In genomic region chr9:21924099-21924493, GRCm38 (mm10) we compare ENCODE assay signal across 8 mouse cellular contexts. TPM values are rescaled to one million over a fixed set of nuclear protein-coding genes. Genes with fewer than 3 reads are reported as not detected.
DNase-seq lines count a peak whose midpoint lies in the region; TF ChIP-seq lines count a peak whose summit lies in the region.

No protein-coding gene starts in this region.

- no peak for TF ChIP-seq CTCF in C2C12 (IDR thresholded peaks at IDR 0.05; ENCODE audit: control insufficient read depth, insufficient read depth, insufficient read length)

- no peak overlapping the region for H3K4me3 ChIP-seq in C2C12 (ENCODE audit: insufficient read depth, poor library complexity, severe bottlenecking)

- peaks cover 2% of the 10 kb centered on the region for H3K79me3 ChIP-seq in C2C12 (ENCODE audit: low read depth)

- H3K79me2 ChIP-seq in C2C12 (ENCODE audit: control insufficient read depth, insufficient read depth) = peaks cover 16% of the 10 kb centered on the region

- no peaks in the 10 kb centered on the region for H3K36me3 ChIP-seq in C2C12 (ENCODE audit: control insufficient read depth, insufficient read depth)

- H3ac ChIP-seq in C2C12 (ENCODE audit: control insufficient read depth, insufficient read length, low read depth) = no peak overlapping the region

- DNase-seq in adrenal gland, adult 2 months = peak; percentile 99
- peak; percentile 81 for DNase-seq in gastrocnemius, postnatal 10 days
- DNase-seq in kidney, adult 8-10 months = peak; percentile 88 to 90
- peak; percentile 96 for DNase-seq in lung, postnatal 14 days
- DNase-seq in testis, postnatal 10 days (ENCODE audit: low spot score) = peak; percentile 89
- DNase-seq in right cerebral cortex, adult 18-20 months = no peak
- no peak for DNase-seq in frontal cortex, postnatal 14 days (ENCODE audit: low spot score in 2 of 2)

- H3K27me3 ChIP-seq in C2C12 (ENCODE audit: control insufficient read depth, insufficient read depth, insufficient read length) = no peaks in the 10 kb centered on the region

TF ChIP-seq in C2C12, 6 proteins besides CTCF, POLR2A, EP300 and RAD21:
- TF ChIP-seq MAX (IDR thresholded peaks at IDR 0.05) = no peak
- peak; percentile 72 for TF ChIP-seq CEBPB (IDR thresholded peaks at IDR 0.05; ENCODE audit: low read depth)
- TF ChIP-seq FOSL1 (IDR thresholded peaks at IDR 0.05; ENCODE audit: insufficient read depth, low read length, poor library complexity, severe bottlenecking) = peak; percentile 9

RNA-seq across cellular contexts. Expression of gene Ccdc159, which starts 3.2 kb away (rescaled TPM):
- polyA plus RNA-seq in C2C12 (2012; fragmentation: generic; extraction: Trizol) = 1.1 TPM
- total RNA-seq in adrenal gland, adult 2 months (2021) = 10 to 100 TPM in 1 of 2 experiments, 1 to 10 TPM in 1; 9.4 to 10.5 TPM
- 17.3 and 24.5 TPM in 2 replicates for polyA plus RNA-seq in adrenal gland, adult 2 months (2012; rRNA removed)
- total RNA-seq in gastrocnemius, postnatal 10 days (2021) = under 1 TPM; 0.45 to 0.97 TPM

RNA-seq across cellular contexts. Expression of gene Tmem205, which starts 3.3 kb away (rescaled TPM):
- 17.2 TPM for polyA plus RNA-seq in C2C12 (2012; fragmentation: generic; extraction: Trizol)
- 100 to 1,000 TPM; 381 to 452 TPM for total RNA-seq in adrenal gland, adult 2 months (2021)
- 1,222 and 1,525 TPM in 2 replicates for polyA plus RNA-seq in adrenal gland, adult 2 months (2012; rRNA removed)
- total RNA-seq in gastrocnemius, postnatal 10 days (2021) = 10 to 100 TPM; 13.0 to 16.9 TPM

RNA-seq across cellular contexts. Expression of gene Rab3d, which starts 6.1 kb away (rescaled TPM):
- 12.2 TPM for polyA plus RNA-seq in C2C12 (2012; fragmentation: generic; extraction: Trizol)
- 10 to 100 TPM; 48.3 to 52.2 TPM for total RNA-seq in adrenal gland, adult 2 months (2021)
- polyA plus RNA-seq in adrenal gland, adult 2 months (2012; rRNA removed) = 75.9 and 84.8 TPM in 2 replicates
- total RNA-seq in gastrocnemius, postnatal 10 days (2021) = 1 to 10 TPM; 5.4 to 6.2 TPM

RNA-seq across cellular contexts. Expression of gene Plppr2, which starts 12.7 kb away (rescaled TPM):
- 11.6 TPM for polyA plus RNA-seq in C2C12 (2012; fragmentation: generic; extraction: Trizol)
- 10 to 100 TPM; 21.7 to 31.7 TPM for total RNA-seq in adrenal gland, adult 2 months (2021)
- 120 and 147 TPM in 2 replicates for polyA plus RNA-seq in adrenal gland, adult 2 months (2012; rRNA removed)
- 1 to 10 TPM; 2.3 to 3.3 TPM for total RNA-seq in gastrocnemius, postnatal 10 days (2021)

RNA-seq across cellular contexts. Expression of gene Swsap1, which starts 31.5 kb away (rescaled TPM):
- 8.7 TPM for polyA plus RNA-seq in C2C12 (2012; fragmentation: generic; extraction: Trizol)
- total RNA-seq in adrenal gland, adult 2 months (2021) = 10 to 100 TPM; 14.2 to 18.6 TPM
- 12.4 and 20.2 TPM in 2 replicates for polyA plus RNA-seq in adrenal gland, adult 2 months (2012; rRNA removed)
- 1 to 10 TPM; 3.1 to 3.6 TPM for total RNA-seq in gastrocnemius, postnatal 10 days (2021)

Comparison
In these comparisons a context has a peak if more than half of its experiments do, and no peak if none do; other contexts are left out.
1. DNase-seq: peak in adrenal gland, adult 2 months (single experiment), gastrocnemius, postnatal 10 days (single experiment), kidney, adult 8-10 months (2 of 2), lung, postnatal 14 days (single experiment) and testis, postnatal 10 days (single experiment); none in right cerebral cortex, adult 18-20 months (single experiment) and frontal cortex, postnatal 14 days (0 of 2).
2. RNA of gene Ccdc159, which starts 3.2 kb away (total RNA-seq): 9.4 to 10.5 TPM in adrenal gland, adult 2 months; 0.45 to 0.97 TPM in gastrocnemius, postnatal 10 days; every median in the first group is over 4 times any median in the second.
3. RNA of gene Tmem205, which starts 3.3 kb away (total RNA-seq): 381 to 452 TPM in adrenal gland, adult 2 months; 13.0 to 16.9 TPM in gastrocnemius, postnatal 10 days; every median in the first group is over 10 times any median in the second.
4. RNA of gene Rab3d, which starts 6.1 kb away (total RNA-seq): 48.3 to 52.2 TPM in adrenal gland, adult 2 months; 5.4 to 6.2 TPM in gastrocnemius, postnatal 10 days; every median in the first group is over 4 times any median in the second.